Mouse (Mus musculus) mesoderm, embryonic 11.5 days (tissue): Measurements from ENCODE around the gene Tgtp1.
"Not testable (repeated sequence)": the region's sequence is repeated elsewhere in the genome, so short reads cannot be mapped to it uniquely, and the experiment has no call there.

Experiments
- DNase-seq: peaks from one replicate; pipeline ENCODE4 v3.0.0-alpha.2; 2012; ENCODE audit warnings: low read depth, low spot score

The Tgtp1 gene

GRCm38 (mm10) chr11:48994018-48994417 is at the start of gene Tgtp1:
Tgtp1 (minus strand) TSS chr11:48994172.
- not testable (repeated sequence) for DNase-seq

- not testable (repeated sequence) for DNase-seq
Observed at GRCm38 (mm10) chr11:49012074-49012473, 18.1 kb upstream of the Tgtp1 start.

- DNase-seq: not testable (repeated sequence)
Observed at GRCm38 (mm10) chr11:49006785-49007184, 12.8 kb upstream of the Tgtp1 start.

GRCm38 (mm10) chr11:49006317-49006716 is 12.3 kb upstream of the Tgtp1 start:
- DNase-seq: not testable (repeated sequence)

GRCm38 (mm10) chr11:49000411-49000810 is 6.4 kb upstream of the Tgtp1 start:
- not testable (repeated sequence) for DNase-seq

GRCm38 (mm10) chr11:48993296-48993695 is 676 bp downstream of the Tgtp1 start:
- not testable (repeated sequence) for DNase-seq

GRCm38 (mm10) chr11:48991740-48992520 is 2.0 kb downstream of the Tgtp1 start, which contains the start of gene Gm12185:
Gm12185 (minus strand) TSS chr11:48992226.
- DNase-seq: not testable (repeated sequence)

- not testable (repeated sequence) for DNase-seq
Observed at GRCm38 (mm10) chr11:48989981-48990380, 4.0 kb downstream of the Tgtp1 start.

- not testable (repeated sequence) for DNase-seq
Observed at GRCm38 (mm10) chr11:48988219-48988618, 5.8 kb downstream of the Tgtp1 start.

- DNase-seq: not testable (repeated sequence)
Observed at GRCm38 (mm10) chr11:48982848-48983247, 11.1 kb downstream of the Tgtp1 start.

GRCm38 (mm10) chr11:48980052-48980451 is 13.9 kb downstream of the Tgtp1 start:
- not testable (repeated sequence) for DNase-seq

- DNase-seq: not testable (repeated sequence)
Observed at GRCm38 (mm10) chr11:48979251-48979650, 14.7 kb downstream of the Tgtp1 start, which contains the start of gene 9930111J21Rik1. 9930111J21Rik1 (minus strand) TSS chr11:48979398.

- DNase-seq: not testable (repeated sequence)
Observed at GRCm38 (mm10) chr11:48978240-48978939, 15.6 kb downstream of the Tgtp1 start, which contains the start of gene Olfr56. Olfr56 (plus strand) TSS chr11:48978889.

GRCm38 (mm10) chr11:48974686-48975085 is 19.3 kb downstream of the Tgtp1 start:
- not testable (repeated sequence) for DNase-seq

GRCm38 (mm10) chr11:48946090-48946489 is 47.9 kb downstream of the Tgtp1 start, which contains the start of gene Psme2b:
Psme2b (minus strand) TSS chr11:48946190.
- not testable (repeated sequence) for DNase-seq

- DNase-seq: not testable (repeated sequence)
Observed at GRCm38 (mm10) chr11:48939286-48939685, 54.7 kb downstream of the Tgtp1 start.
